Mouse (Mus musculus) CD4-positive naive resting alpha-beta T cell, adult 57 days (primary cell): ENCODE measurements around the gene Fam3c. TPM values are rescaled to one million over a fixed set of nuclear protein-coding genes. Genes with fewer than 3 reads are reported as not detected.

Experiments used
- total RNA-seq: library from RNA; stranded (reverse); gene quantifications from one replicate; pipeline ENCODE4 v1.2.4, GENCODE M21; 2023

Gene Fam3c
- 61.8 TPM for total RNA-seq

GRCm38 (mm10) chr6:22356086-22356507 lies at the start of gene Fam3c:
Gene Fam3c (minus strand): TSS chr6:22356243.

GRCm38 (mm10) chr6:22288004-22288736 lies 67.9 kb downstream of the Fam3c start, which contains the start of gene Wnt16:
Gene Wnt16 (plus strand): TSS chr6:22288227.

Other genes with a start within 250 kb of the Fam3c start
- gene Wnt16, start 68.0 kb downstream of the Fam3c start, total RNA-seq = not detected